Comparison of ENCODE assay signal across 18 mouse cellular contexts in genomic region chr10:67865841-67866240, GRCm38 (mm10). TPM values are rescaled to one million over a fixed set of nuclear protein-coding genes. Genes with fewer than 3 reads are reported as not detected.
"Had no signal": no experiment of that assay in that cellular context is flagged by ENCODE, and none has a peak within 500 bp of the region (broad histone marks: within the 10 kb centered on the region; RNA-seq: fewer than 3 reads in every experiment).

No protein-coding gene starts in this region.

- H3K27ac ChIP-seq: layer of hippocampus, adult 2 months; limb, embryonic 10.5 days; liver, embryonic 12.5 days; midbrain, embryonic 10.5 days; neural tube, embryonic 13.5 days had no signal

- H3K36me3 ChIP-seq: limb, embryonic 10.5 days; liver, embryonic 12.5 days; midbrain, embryonic 10.5 days; neural tube, embryonic 13.5 days had no signal

- H3K4me3 ChIP-seq: layer of hippocampus, adult 2 months; limb, embryonic 10.5 days; liver, embryonic 12.5 days; midbrain, embryonic 10.5 days; neural tube, embryonic 13.5 days had no signal

- H3K9me3 ChIP-seq: limb, embryonic 10.5 days; liver, embryonic 12.5 days; midbrain, embryonic 10.5 days; neural tube, embryonic 13.5 days had no signal

- DNase-seq: kidney, postnatal 10 days; kidney, postnatal 4 days; lung, embryonic 14.5 days; lung, postnatal 10 days; lung, postnatal 4 days; midbrain, embryonic 14.5 days; retina, postnatal 1 day; right cerebral cortex, postnatal 4 days; spleen, adult 18-20 months; thymus, adult 18-20 months; thymus, postnatal 14 days had no signal

- H3K27me3 ChIP-seq: liver, embryonic 12.5 days; neural tube, embryonic 13.5 days had no signal

- H3K4me1 ChIP-seq: limb, embryonic 10.5 days; liver, embryonic 12.5 days; midbrain, embryonic 10.5 days; neural tube, embryonic 13.5 days had no signal

RNA-seq across cellular contexts. Expression of gene Zfp365, which starts 46.6 kb away (rescaled TPM):
- total RNA-seq: megakaryocyte, adult 5-6 weeks had no signal
- polyA plus RNA-seq: liver, embryonic 16.5 days had no signal
